In the genomic region with DNA sequence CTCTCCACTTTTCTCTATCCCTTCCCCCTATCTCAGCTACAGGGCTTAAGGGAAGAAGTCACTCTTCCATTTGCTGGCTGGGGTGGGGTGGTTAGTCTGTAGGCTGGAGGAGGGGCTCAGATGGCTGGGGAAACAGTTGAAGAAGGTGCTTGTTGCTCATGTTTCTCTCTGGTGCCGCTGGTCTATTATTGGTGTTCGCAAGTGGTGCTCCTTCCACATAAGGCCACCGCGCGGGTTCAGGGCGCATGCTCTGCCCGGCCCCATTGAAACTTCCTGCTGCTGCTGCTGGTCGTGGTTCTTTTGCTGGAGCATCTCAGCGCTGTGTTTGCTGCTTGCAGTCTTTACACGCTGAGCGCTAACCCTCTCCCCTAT, we compare ENCODE assay signal across 8 mouse cellular contexts. TPM values are rescaled to one million over a fixed set of nuclear protein-coding genes. Genes with fewer than 3 reads are reported as not detected.
DNase-seq lines count a peak whose midpoint lies in the region; ATAC-seq lines count a peak whose summit lies in the region.

No protein-coding gene starts in this region.

- no peaks in the 10 kb centered on the region for H3K36me3 ChIP-seq in embryonic facial prominence, embryonic 12.5 days
- no peaks in the 10 kb centered on the region for H3K36me3 ChIP-seq in limb, embryonic 11.5 days (ENCODE audit: control insufficient read depth, insufficient read depth, low read length)
- H3K36me3 ChIP-seq in midbrain, embryonic 14.5 days (ENCODE audit: control insufficient read depth, insufficient read depth, low read length), result no peaks in the 10 kb centered on the region

- peak overlapping the region; percentile 63 for H3K4me3 ChIP-seq in embryonic facial prominence, embryonic 12.5 days
- H3K4me3 ChIP-seq in limb, embryonic 11.5 days (ENCODE audit: low read depth, low read length), result peak overlapping the region; percentile 96
- peak overlapping the region; percentile 100 for H3K4me3 ChIP-seq in midbrain, embryonic 14.5 days (replicated peaks; ENCODE audit: low read depth, low read length)

- no peaks in the 10 kb centered on the region for H3K9me3 ChIP-seq in embryonic facial prominence, embryonic 12.5 days
- no peaks in the 10 kb centered on the region for H3K9me3 ChIP-seq in limb, embryonic 11.5 days (ENCODE audit: control insufficient read depth, low read length)
- no peaks in the 10 kb centered on the region for H3K9me3 ChIP-seq in midbrain, embryonic 14.5 days (ENCODE audit: control insufficient read depth, low read length)

- WGBS in embryonic facial prominence, embryonic 12.5 days, result under 1% methylated on average over 11 of the region's 11 CpGs
- WGBS in limb, embryonic 11.5 days, result 0% methylated on average over 11 of the region's 11 CpGs
- WGBS in midbrain, embryonic 14.5 days, result 0% methylated on average over 11 of the region's 11 CpGs

- ATAC-seq in embryonic facial prominence, embryonic 12.5 days (ENCODE audit: insufficient number of reproducible peaks, insufficient read depth, low FRiP score, low TSS enrichment), result peak; percentile 53
- peak; percentile 33 for ATAC-seq in limb, embryonic 11.5 days (ENCODE audit: insufficient number of reproducible peaks, low FRiP score, low TSS enrichment, low read depth)
- peak; percentile 51 for ATAC-seq in midbrain, embryonic 14.5 days (ENCODE audit: low FRiP score, low TSS enrichment)

- DNase-seq in 3134 (ENCODE audit: extremely low read depth, insufficient read length, low spot score), result peak; percentile 81
- peak; percentile 90 for DNase-seq in adrenal gland, postnatal 10 days
- DNase-seq in heart, adult 11 months, result peak; percentile 99
- peak; percentile 86 for DNase-seq in kidney, adult 18-20 months
- DNase-seq in limb, embryonic 11.5 days (ENCODE audit: low spot score), result peak; percentile 87
- DNase-seq in midbrain, embryonic 14.5 days, result peak; percentile 90
- DNase-seq in spleen, postnatal 10 days (ENCODE audit: low spot score in 2 of 2), result peak; percentile 71 to 86

- H3K4me1 ChIP-seq in embryonic facial prominence, embryonic 12.5 days, result peaks cover 3% of the 10 kb centered on the region; the same call in 1 of the 2 replicates
- no peaks in the 10 kb centered on the region for H3K4me1 ChIP-seq in limb, embryonic 11.5 days (ENCODE audit: control insufficient read depth, insufficient read depth, low read length)
- peaks cover 10% of the 10 kb centered on the region; the same call in 1 of the 2 replicates for H3K4me1 ChIP-seq in midbrain, embryonic 14.5 days (ENCODE audit: control insufficient read depth, insufficient read depth, low read length)

- peak overlapping the region; percentile 82 for H3K4me2 ChIP-seq in embryonic facial prominence, embryonic 12.5 days (replicated peaks)
- H3K4me2 ChIP-seq in limb, embryonic 11.5 days (ENCODE audit: low read depth, severe bottlenecking), result peak overlapping the region; percentile 84
- peak overlapping the region; percentile 81 for H3K4me2 ChIP-seq in midbrain, embryonic 14.5 days (ENCODE audit: low read length)

- no peaks in the 10 kb centered on the region for H3K27me3 ChIP-seq in embryonic facial prominence, embryonic 12.5 days
- no peaks in the 10 kb centered on the region for H3K27me3 ChIP-seq in limb, embryonic 11.5 days (ENCODE audit: control insufficient read depth, insufficient read depth, low read length)
- H3K27me3 ChIP-seq in midbrain, embryonic 14.5 days (ENCODE audit: control insufficient read depth, insufficient read depth, low read length), result no peaks in the 10 kb centered on the region

- H3K9ac ChIP-seq in embryonic facial prominence, embryonic 12.5 days, result peak overlapping the region; percentile 94
- H3K9ac ChIP-seq in limb, embryonic 11.5 days (ENCODE audit: low read length), result peak overlapping the region; percentile 96
- peak overlapping the region; percentile 98 for H3K9ac ChIP-seq in midbrain, embryonic 14.5 days (replicated peaks; ENCODE audit: low read length)

- peak overlapping the region; percentile 94 for H3K27ac ChIP-seq in embryonic facial prominence, embryonic 12.5 days
- H3K27ac ChIP-seq in limb, embryonic 11.5 days (replicated peaks; ENCODE audit: low read depth, low read length), result peak overlapping the region; percentile 95
- H3K27ac ChIP-seq in midbrain, embryonic 14.5 days (replicated peaks; ENCODE audit: low read depth, low read length), result peak overlapping the region; percentile 99

RNA-seq across cellular contexts. Expression of gene Rsf1, which starts 1.1 kb away (rescaled TPM):
- 10 to 100 TPM; 24.8 to 28.5 TPM for total RNA-seq in adrenal gland, postnatal 10 days (2021)
- 33.4 and 34.2 TPM in 2 replicates for polyA plus RNA-seq in embryonic facial prominence, embryonic 12.5 days (2016; fragmentation: Nextera tagmentation; extraction: Ambion mirVana)
- polyA plus RNA-seq in limb, embryonic 11.5 days (2014; fragmentation: Nextera tagmentation; extraction: Ambion mirVana), result 29.2 and 29.7 TPM in 2 replicates
- polyA plus RNA-seq in midbrain, embryonic 14.5 days (2014; fragmentation: Nextera tagmentation; extraction: Ambion mirVana), result 28.1 and 35.1 TPM in 2 replicates

RNA-seq across cellular contexts. Expression of gene Aamdc, which starts 1.5 kb away (rescaled TPM):
- total RNA-seq in adrenal gland, postnatal 10 days (2021), result 10 to 100 TPM; 38.3 to 49.7 TPM
- 54.7 and 59.5 TPM in 2 replicates for polyA plus RNA-seq in embryonic facial prominence, embryonic 12.5 days (2016; fragmentation: Nextera tagmentation; extraction: Ambion mirVana)
- 43.4 and 43.5 TPM in 2 replicates for polyA plus RNA-seq in limb, embryonic 11.5 days (2014; fragmentation: Nextera tagmentation; extraction: Ambion mirVana)
- polyA plus RNA-seq in midbrain, embryonic 14.5 days (2014; fragmentation: Nextera tagmentation; extraction: Ambion mirVana), result 42.2 and 55.6 TPM in 2 replicates

Comparison
In these comparisons a context has a peak if more than half of its experiments do, and no peak if none do; other contexts are left out.
1. Peak in every context shown above with its lines: DNase-seq, ATAC-seq, H3K4me3 ChIP-seq and H3K27ac ChIP-seq.